Mouse (Mus musculus): ENCODE results near the gene Igf1r. TPM values are rescaled to one million over a fixed set of nuclear protein-coding genes. Genes with fewer than 3 reads are reported as not detected.

The Igf1r gene
- total RNA-seq, 2 experiments from 2014 or later, result 17.9 to 21.3 TPM

DNA sequence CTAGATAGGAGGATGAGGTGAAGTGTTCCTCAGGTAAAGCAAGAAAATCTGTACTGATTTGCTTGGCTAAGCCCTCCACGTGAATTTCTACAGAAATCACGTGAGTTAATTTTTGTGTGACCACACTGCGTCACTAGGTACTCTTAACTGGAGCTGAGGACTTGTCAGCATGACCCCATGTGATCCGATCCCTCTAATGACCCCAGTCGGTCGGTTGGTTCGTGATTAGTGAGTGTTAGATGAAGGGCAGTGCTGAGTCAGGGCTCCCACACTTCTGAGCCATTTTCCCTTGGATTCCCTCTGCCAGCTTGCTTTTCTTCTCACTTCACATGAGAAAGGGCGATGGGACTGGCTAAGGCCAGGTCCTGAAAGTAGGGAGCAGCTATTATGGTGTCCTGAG is 86.2 kb downstream of the Igf1r start:
- intact Hi-C loops (cut with DNase I), result no loop called here
- no peak for DNase-seq

DNA sequence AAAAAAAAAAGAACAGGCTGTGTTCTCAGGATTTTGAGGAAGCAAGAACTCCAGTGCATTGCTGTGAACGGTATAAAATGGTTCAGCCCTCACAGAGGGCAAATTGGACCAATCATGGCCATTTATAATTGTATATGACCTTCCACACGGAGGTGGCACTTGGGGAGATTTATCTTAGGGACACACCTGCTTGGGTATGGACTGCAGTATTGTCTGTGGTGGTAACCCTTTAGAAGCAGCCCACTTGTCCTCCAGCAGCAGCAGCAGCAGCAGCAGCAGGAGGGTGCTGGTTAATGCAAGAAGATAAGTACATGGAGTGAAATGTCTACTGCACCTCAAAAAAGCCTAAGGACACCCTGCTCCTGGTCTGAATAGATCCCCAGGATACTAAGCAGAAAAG is 86.9 kb downstream of the Igf1r start:
- DNase-seq, result no peak
- intact Hi-C loops (cut with DNase I), result no loop called here

- no peak for DNase-seq
- intact Hi-C loops (cut with DNase I), result no loop called here
These were observed 92.0 kb downstream of the Igf1r start for GRCm38 (mm10) chr7:68044621-68045020.

- intact Hi-C loops (cut with DNase I), result no loop called here
- no peak for DNase-seq
These were observed 94.5 kb downstream of the Igf1r start for GRCm38 (mm10) chr7:68047152-68047551.

DNA sequence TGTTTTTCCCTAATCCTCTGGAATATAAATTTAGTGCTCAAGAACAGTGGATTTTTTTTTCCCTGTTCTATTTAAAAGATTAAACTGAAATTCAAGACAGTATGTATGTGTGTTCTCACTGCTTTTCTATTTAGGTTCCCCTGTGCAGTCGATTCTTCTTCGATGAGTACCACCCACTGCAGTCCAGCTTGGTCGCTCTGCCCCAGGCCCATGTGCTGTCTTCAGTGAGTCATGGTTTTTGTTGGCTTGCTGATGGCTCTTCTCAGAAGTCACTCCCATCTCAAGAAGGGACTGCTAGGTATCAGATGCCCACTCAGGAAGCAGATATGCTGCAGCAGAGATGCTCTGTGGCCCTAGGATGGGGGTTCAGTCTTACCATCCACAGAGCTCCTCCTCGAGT is 95.9 kb downstream of the Igf1r start:
- intact Hi-C loops (cut with DNase I), result no loop called here
- DNase-seq, result no peak

DNA sequence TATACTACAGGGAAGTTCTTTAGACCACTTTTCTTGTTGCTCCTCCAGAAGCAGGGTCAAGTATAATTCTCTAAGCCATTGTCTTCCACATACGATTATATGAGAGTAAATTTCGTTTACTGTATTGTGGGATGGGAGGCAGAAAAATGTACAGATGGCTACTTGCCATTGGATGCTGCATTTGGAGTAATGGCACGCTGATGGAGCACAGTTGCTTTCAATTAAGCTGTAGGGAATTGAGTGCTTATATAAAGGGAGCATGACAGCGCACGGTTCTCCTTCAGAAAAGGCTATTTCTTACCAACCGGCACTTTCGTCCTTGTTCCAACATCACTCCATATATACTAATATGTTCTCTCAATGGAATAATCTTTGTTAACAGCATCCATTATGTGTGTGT is 96.4 kb downstream of the Igf1r start:
- DNase-seq, result no peak
- intact Hi-C loops (cut with DNase I), result no loop called here

- intact Hi-C loops (cut with DNase I), result no loop called here
- DNase-seq, result no peak
These were observed 100.5 kb downstream of the Igf1r start for GRCm38 (mm10) chr7:68053002-68053624.

- intact Hi-C loops (cut with DNase I), result no loop called here
These were observed 101.9 kb downstream of the Igf1r start for GRCm38 (mm10) chr7:68054498-68054897.

GRCm38 (mm10) chr7:68054956-68055355 is 102.3 kb downstream of the Igf1r start:
- peak; percentile 33 to 39 for DNase-seq
- intact Hi-C loops (cut with DNase I), result no loop called here

More at GRCm38 (mm10) chr7:68054498-68054897, 101.9 kb downstream of the Igf1r start:
- DNase-seq, result no peak

- no peak for DNase-seq
- intact Hi-C loops (cut with DNase I), result no loop called here
These were observed 104.4 kb downstream of the Igf1r start for GRCm38 (mm10) chr7:68057010-68057409.

DNA sequence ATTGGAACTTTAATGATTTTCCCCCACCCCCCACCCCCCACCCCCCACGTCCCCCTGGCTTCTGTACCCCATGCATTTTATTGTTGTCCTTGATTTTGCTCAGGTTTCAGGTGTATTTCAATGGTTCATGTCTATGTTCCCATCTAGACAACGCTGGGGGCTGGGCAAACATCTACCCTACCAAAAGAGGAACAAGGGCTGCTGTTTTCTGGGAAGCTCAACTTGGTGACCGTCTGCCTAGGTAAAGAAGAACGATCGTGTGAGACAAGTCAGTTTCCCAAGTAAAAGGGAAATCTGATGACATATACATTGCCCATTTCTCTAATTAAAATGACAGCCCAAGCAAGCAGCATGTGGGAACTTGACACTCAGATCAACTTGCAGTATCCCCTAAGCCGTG is 107.1 kb downstream of the Igf1r start:
- no peak for DNase-seq
- intact Hi-C loops (cut with DNase I), result no loop called here

GRCm38 (mm10) chr7:68061434-68061833 is 108.8 kb downstream of the Igf1r start:
- DNase-seq, result no peak
- intact Hi-C loops (cut with DNase I), result no loop called here

DNA sequence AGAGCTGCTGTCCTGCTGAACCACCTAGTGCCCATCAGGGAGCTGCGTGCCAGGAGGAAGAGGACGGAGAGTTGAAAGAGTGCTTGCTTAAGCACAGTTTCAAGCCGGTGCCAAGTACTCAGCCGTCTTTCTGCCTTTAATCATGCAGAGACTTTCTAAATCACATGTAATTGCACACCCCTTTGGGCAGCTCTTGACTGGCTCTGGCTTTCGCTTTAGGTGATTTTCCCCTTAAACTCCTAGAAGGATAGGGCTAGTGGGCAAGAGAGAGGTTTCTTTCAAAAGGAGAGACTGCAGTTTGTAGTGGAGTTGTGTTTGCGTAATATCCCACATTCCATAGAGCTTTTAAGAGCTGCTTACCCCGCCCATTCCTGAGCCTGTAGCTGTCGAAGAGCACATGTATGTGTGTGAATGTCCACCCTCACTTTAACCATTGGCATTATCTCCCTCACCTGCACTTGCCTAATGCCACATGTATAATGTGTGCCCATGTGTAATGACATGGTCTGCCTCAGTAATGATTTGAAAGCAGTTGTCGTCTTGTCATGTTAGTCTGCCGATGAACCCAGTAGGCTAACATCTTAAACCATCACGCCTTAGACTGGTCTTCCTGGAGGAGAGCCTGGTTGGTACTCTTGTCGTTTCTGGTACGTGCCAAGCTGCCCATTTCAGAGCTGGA is 109.7 kb downstream of the Igf1r start:
- DNase-seq, result no peak
- intact Hi-C loops (cut with DNase I), result no loop called here

- intact Hi-C loops (cut with DNase I), result no loop called here
- DNase-seq, result no peak
These were observed 110.2 kb downstream of the Igf1r start for GRCm38 (mm10) chr7:68062849-68063208.

GRCm38 (mm10) chr7:68063711-68064110 is 111.1 kb downstream of the Igf1r start:
- intact Hi-C loops (cut with DNase I), result no loop called here
- no peak for DNase-seq

GRCm38 (mm10) chr7:68064120-68064519 is 111.5 kb downstream of the Igf1r start:
- DNase-seq, result no peak
- intact Hi-C loops (cut with DNase I), result no loop called here

DNA sequence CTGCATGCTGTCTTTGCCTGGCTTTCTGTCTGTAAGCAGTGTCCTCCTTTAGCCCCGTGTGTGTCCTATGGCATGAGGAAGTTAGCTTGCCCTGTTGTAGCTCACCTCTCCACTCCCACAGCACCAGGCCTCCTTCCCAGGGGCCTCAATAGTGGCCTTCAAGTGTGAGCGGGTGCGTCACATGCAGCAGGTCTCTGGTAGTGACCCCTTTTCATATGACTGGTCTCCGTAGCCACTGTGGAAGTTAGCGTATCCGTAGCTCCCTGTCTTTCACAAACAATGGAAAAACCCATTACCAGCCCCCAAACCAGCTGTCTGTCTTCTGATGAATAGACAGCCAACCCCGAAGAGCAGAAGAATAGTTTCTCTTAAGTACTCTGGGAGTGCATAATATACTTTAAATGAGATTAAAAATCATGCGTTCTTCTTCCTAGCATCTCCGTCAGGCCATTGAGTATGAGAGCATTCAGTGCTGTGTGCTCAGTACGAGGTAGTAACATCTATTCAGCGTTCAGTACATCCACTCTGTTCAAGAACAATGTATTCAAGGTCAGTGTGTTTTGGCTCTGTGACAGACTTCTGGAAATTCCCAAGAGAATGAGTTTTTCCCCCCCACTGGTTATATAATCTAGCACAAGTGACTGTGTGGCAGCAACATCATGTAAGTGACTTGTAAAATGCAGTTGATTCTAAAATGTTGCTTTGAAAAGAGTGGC is 112.2 kb downstream of the Igf1r start:
- intact Hi-C loops (cut with DNase I), result loop anchor here (5.0 kb wide), 1 partner anchor 113 kb away; the partner anchor contains the start of gene Igf1r
- peak in 1 of 2 experiments; percentile 32 for DNase-seq

- peak; percentile 36 to 49 for DNase-seq
- intact Hi-C loops (cut with DNase I), result loop anchor here (5.0 kb wide), 1 partner anchor 114 kb away; the partner anchor contains the start of gene Igf1r
These were observed 113.3 kb downstream of the Igf1r start for GRCm38 (mm10) chr7:68065904-68066303.

- no peak for DNase-seq
- intact Hi-C loops (cut with DNase I), result loop anchor here (5.0 kb wide), 1 partner anchor 115 kb away; the partner anchor contains the start of gene Igf1r
These were observed 114.7 kb downstream of the Igf1r start for GRCm38 (mm10) chr7:68067321-68067720.

DNA sequence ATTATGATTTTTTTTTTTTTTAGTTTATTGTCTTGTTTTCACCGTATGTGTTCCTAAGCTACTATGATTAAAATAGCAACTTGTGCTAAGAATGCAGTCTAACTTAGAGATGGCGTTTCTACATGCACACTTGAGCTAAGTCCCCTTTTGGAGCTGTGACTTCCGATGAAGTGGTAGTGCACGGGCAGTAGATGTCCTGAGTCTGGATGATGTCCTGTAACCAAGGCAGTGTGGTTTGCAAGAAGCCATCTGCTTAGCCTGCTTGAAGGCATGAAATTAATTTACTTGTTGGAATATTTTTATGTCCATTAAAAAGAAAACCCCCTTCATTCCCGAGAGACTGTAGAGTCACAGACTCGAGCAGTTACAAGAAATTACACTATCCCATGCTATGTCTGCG is 116.7 kb downstream of the Igf1r start:
- intact Hi-C loops (cut with DNase I), result loop anchor here (5.0 kb wide), 1 partner anchor 117 kb away; the partner anchor contains the start of gene Igf1r
- no peak for DNase-seq

DNA sequence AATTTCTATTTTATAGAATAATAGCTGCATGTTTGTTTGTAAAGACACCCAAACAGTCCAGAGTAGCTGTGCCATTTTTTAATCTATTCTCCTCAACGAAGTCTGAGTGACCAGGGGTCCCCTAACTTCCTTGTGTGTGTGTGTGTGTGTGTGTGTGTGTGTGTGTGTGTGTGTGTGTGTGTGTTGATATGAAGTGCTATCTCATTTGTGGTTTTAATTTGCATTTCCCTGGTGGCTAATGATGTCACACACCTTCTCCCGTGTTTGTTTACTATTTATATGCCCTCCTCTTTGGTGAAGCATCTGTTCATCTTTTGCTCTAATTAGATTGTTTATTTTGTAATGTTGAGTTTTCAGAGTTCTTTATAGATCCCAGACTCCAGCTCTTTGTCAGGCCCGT is 117.4 kb downstream of the Igf1r start:
- no peak for DNase-seq
- intact Hi-C loops (cut with DNase I), result loop anchor here (5.0 kb wide), 1 partner anchor 57 kb away; no protein-coding TSS in a partner anchor
